ENCODE assay signal across 22 mouse cellular contexts in genomic region chr6:34110571-34110970, GRCm38 (mm10).
DNase-seq lines count a peak whose midpoint lies in the region; ATAC-seq lines count a peak whose summit lies in the region.
"Had no signal": no experiment of that assay in that cellular context is flagged by ENCODE, and none has a peak within 500 bp of the region (broad histone marks: within the 10 kb centered on the region; RNA-seq: fewer than 3 reads in every experiment).

No protein-coding gene starts in this region.

- H3K4me3 ChIP-seq in forebrain, embryonic 15.5 days: no peak overlapping the region
- H3K4me3 ChIP-seq in forebrain, embryonic 13.5 days: no peak overlapping the region
- H3K4me3 ChIP-seq: embryonic facial prominence, embryonic 10.5 days; hindbrain, embryonic 10.5 days; megakaryocyte, embryonic 14.5 days had no signal

- H3K9me3 ChIP-seq in forebrain, embryonic 15.5 days: no peaks in the 10 kb centered on the region
- H3K9me3 ChIP-seq in forebrain, embryonic 13.5 days (replicated peaks): no peaks in the 10 kb centered on the region
- H3K9me3 ChIP-seq: embryonic facial prominence, embryonic 10.5 days; G1E; hindbrain, embryonic 10.5 days; megakaryocyte, embryonic 14.5 days had no signal

- no peak for ATAC-seq in forebrain, embryonic 15.5 days (replicated peaks)
- no peak for ATAC-seq in forebrain, embryonic 13.5 days
- ATAC-seq: activated CD4-positive, CD25-positive, alpha-beta regulatory T cell, adult 4 months; forebrain, embryonic 14.5 days; midbrain, embryonic 16.5 days had no signal

- no peaks in the 10 kb centered on the region for H3K36me3 ChIP-seq in forebrain, embryonic 15.5 days
- no peaks in the 10 kb centered on the region for H3K36me3 ChIP-seq in forebrain, embryonic 13.5 days (ENCODE audit: poor library complexity, severe bottlenecking)
- H3K36me3 ChIP-seq: embryonic facial prominence, embryonic 10.5 days; G1E; hindbrain, embryonic 10.5 days had no signal

- H3K4me2 ChIP-seq in forebrain, embryonic 15.5 days (replicated peaks): no peak overlapping the region
- no peak overlapping the region for H3K4me2 ChIP-seq in forebrain, embryonic 13.5 days

- peak overlapping the region; percentile 57; the same call in 1 of the 2 replicates for H3K27ac ChIP-seq in forebrain, embryonic 15.5 days (replicated peaks)
- H3K27ac ChIP-seq in forebrain, embryonic 13.5 days: no peak overlapping the region; the same call in 1 of the 2 replicates
- H3K27ac ChIP-seq: embryonic facial prominence, embryonic 10.5 days; hindbrain, embryonic 10.5 days had no signal

- H3K4me1 ChIP-seq in forebrain, embryonic 15.5 days: peaks cover 9% of the 10 kb centered on the region
- H3K4me1 ChIP-seq in forebrain, embryonic 13.5 days: peaks cover 9% of the 10 kb centered on the region
- H3K4me1 ChIP-seq: megakaryocyte, embryonic 14.5 days had no signal

- DNase-seq in kidney, adult 18-20 months: peak; percentile 29
- DNase-seq in kidney, postnatal 10 days: no peak
- peak; percentile 40 for DNase-seq in kidney, postnatal 14 days
- peak; percentile 34 for DNase-seq in retina, postnatal 1 day
- DNase-seq in cerebellum, adult 9-10 months: no peak
- DNase-seq: adrenal gland, postnatal 14 days; cerebellum, adult 11 months; cerebellum, postnatal 14 days; gastrocnemius, postnatal 36 days; layer of hippocampus, postnatal 36 days; lung, adult 2 months; spleen, adult 18-20 months; thymus, postnatal 36 days had no signal

- no peak overlapping the region for H3K9ac ChIP-seq in forebrain, embryonic 15.5 days (replicated peaks)
- H3K9ac ChIP-seq in forebrain, embryonic 13.5 days: no peak overlapping the region

- H3K27me3 ChIP-seq in forebrain, embryonic 15.5 days: no peaks in the 10 kb centered on the region
- H3K27me3 ChIP-seq in forebrain, embryonic 13.5 days: no peaks in the 10 kb centered on the region
- H3K27me3 ChIP-seq: megakaryocyte, embryonic 14.5 days had no signal

- WGBS in forebrain, embryonic 15.5 days: 18% methylated on average over 10 of the region's 10 CpGs
- 18% methylated on average over 10 of the region's 10 CpGs for WGBS in forebrain, embryonic 13.5 days

Comparison
In these comparisons a context has a peak if more than half of its experiments do, and no peak if none do; other contexts are left out.
1. DNase-seq: peak in kidney, adult 18-20 months (single experiment), kidney, postnatal 14 days (single experiment) and retina, postnatal 1 day (single experiment); none in kidney, postnatal 10 days (single experiment) and cerebellum, adult 9-10 months (single experiment).